Mouse (Mus musculus): ENCODE results near the gene Izumo4. TPM values are rescaled to one million over a fixed set of nuclear protein-coding genes. Genes with fewer than 3 reads are reported as not detected.

The Izumo4 gene
- polyA plus RNA-seq, 1 experiment: 10.8 TPM

GRCm38 (mm10) chr10:80665459-80665858 is 36.5 kb upstream of the Izumo4 start:
- no peak for TF ChIP-seq GATA1 (IDR thresholded peaks at IDR 0.05; ENCODE audit: low read length)

GRCm38 (mm10) chr10:80665981-80666733 is 35.8 kb upstream of the Izumo4 start:
- TF ChIP-seq GATA1 (IDR thresholded peaks at IDR 0.05; ENCODE audit: low read length): no peak

- no peak for TF ChIP-seq GATA1 (IDR thresholded peaks at IDR 0.05; ENCODE audit: low read length)
Observed at GRCm38 (mm10) chr10:80666837-80667412, 35.1 kb upstream of the Izumo4 start.

- no peak for TF ChIP-seq GATA1 (IDR thresholded peaks at IDR 0.05; ENCODE audit: low read length)
Observed at GRCm38 (mm10) chr10:80668614-80669013, 33.4 kb upstream of the Izumo4 start.

- no peak for TF ChIP-seq GATA1 (IDR thresholded peaks at IDR 0.05; ENCODE audit: low read length)
Observed at GRCm38 (mm10) chr10:80669018-80669417, 33.0 kb upstream of the Izumo4 start.

GRCm38 (mm10) chr10:80669737-80670485 is 32.1 kb upstream of the Izumo4 start:
- TF ChIP-seq GATA1 (IDR thresholded peaks at IDR 0.05; ENCODE audit: low read length): no peak

- TF ChIP-seq GATA1 (IDR thresholded peaks at IDR 0.05; ENCODE audit: low read length): no peak
Observed at GRCm38 (mm10) chr10:80670531-80670930, 31.5 kb upstream of the Izumo4 start.

GRCm38 (mm10) chr10:80671251-80671650 is 30.7 kb upstream of the Izumo4 start:
- no peak for TF ChIP-seq GATA1 (IDR thresholded peaks at IDR 0.05; ENCODE audit: low read length)

GRCm38 (mm10) chr10:80671936-80672690 is 29.9 kb upstream of the Izumo4 start:
- no peak for TF ChIP-seq GATA1 (IDR thresholded peaks at IDR 0.05; ENCODE audit: low read length)

GRCm38 (mm10) chr10:80673690-80674089 is 28.3 kb upstream of the Izumo4 start:
- no peak for TF ChIP-seq GATA1 (IDR thresholded peaks at IDR 0.05; ENCODE audit: low read length)

GRCm38 (mm10) chr10:80674161-80674711 is 27.7 kb upstream of the Izumo4 start:
- TF ChIP-seq GATA1 (IDR thresholded peaks at IDR 0.05; ENCODE audit: low read length): no peak

GRCm38 (mm10) chr10:80674851-80675404 is 27.1 kb upstream of the Izumo4 start:
- TF ChIP-seq GATA1 (IDR thresholded peaks at IDR 0.05; ENCODE audit: low read length): no peak

- TF ChIP-seq GATA1 (IDR thresholded peaks at IDR 0.05; ENCODE audit: low read length): no peak
Observed at GRCm38 (mm10) chr10:80675405-80676197, 26.4 kb upstream of the Izumo4 start.

- TF ChIP-seq GATA1 (IDR thresholded peaks at IDR 0.05; ENCODE audit: low read length): no peak
Observed at GRCm38 (mm10) chr10:80676198-80676928, 25.6 kb upstream of the Izumo4 start.
